Mouse (Mus musculus) limb, embryonic 12.5 days (tissue): ENCODE measurements at regions not wholly inside any gene's neighbourhood (a gene's known extent, or its start where the extent isn't known, plus 50 kb on each side); places are given as distances from the start of the nearest gene placed in this dataset.

ENCODE experiments used
- ATAC-seq: fragments of 200-750 bp; cut with Nextera tagmentation; 2 replicates; pipeline ENCODE4 v1.8.0; 2017; ENCODE audit warnings: low read depth, moderate TSS enrichment; ENCODE audit not compliant: insufficient number of reproducible peaks, insufficient read depth, low FRiP score, low TSS enrichment
- H3K27ac ChIP-seq: fragments of 300-500 bp; sonication (generic); 2 replicates; pipeline ENCODE4 v1.5.1; 2016; ENCODE audit warnings: mild to moderate bottlenecking, moderate library complexity
- H3K27me3 ChIP-seq: fragments of 300-500 bp; sonication (generic); 2 replicates; pipeline ENCODE4 v1.6.1; 2016; ENCODE audit warnings: mild to moderate bottlenecking, moderate library complexity
- H3K36me3 ChIP-seq: fragments of 300-500 bp; sonication (generic); 2 replicates; pipeline ENCODE4 v1.6.1; 2016; ENCODE audit warnings: mild to moderate bottlenecking, moderate library complexity
- H3K4me1 ChIP-seq: fragments of 300-500 bp; sonication (generic); replicated peaks from 2 replicates; pipeline ENCODE4 v1.6.1; 2016
- H3K4me2 ChIP-seq: fragments of 300-500 bp; sonication (generic); 2 replicates; pipeline ENCODE4 v1.6.1; 2016; ENCODE audit warnings: mild to moderate bottlenecking, moderate library complexity
- H3K4me3 ChIP-seq: fragments of 300-500 bp; sonication (generic); replicated peaks from 2 replicates; pipeline ENCODE4 v1.5.1; 2016; ENCODE audit warnings: mild to moderate bottlenecking
- H3K9ac ChIP-seq: fragments of 300-500 bp; sonication (generic); replicated peaks from 2 replicates; pipeline ENCODE4 v1.6.1; 2016; ENCODE audit warnings: mild to moderate bottlenecking, moderate library complexity
- H3K9me3 ChIP-seq: fragments of 300-500 bp; sonication (generic); 2 replicates; pipeline ENCODE4 v1.6.1; 2016; ENCODE audit warnings: mild to moderate bottlenecking, moderate library complexity
- WGBS: fragments of 180-500 bp; shearing (Covaris S2); methylation state at CpG from one replicate; pipeline ENCODE4 v1.1.7; 2016; 5-methylcytosine and 5-hydroxymethylcytosine counted together

- Histone ChIP-seq H3K27ac (no peak overlapping the region), H3K4me2 (peak overlapping the region; percentile 26; the same call in 1 of the 2 replicates), H3K27me3 (no peaks in the 10 kb centered on the region), H3K9ac (no peak overlapping the region), H3K9me3 (no peaks in the 10 kb centered on the region), H3K4me1 (no peaks in the 10 kb centered on the region), H3K36me3 (no peaks in the 10 kb centered on the region), H3K4me3 (no peak overlapping the region)
- peak; percentile 73 for ATAC-seq
- WGBS = 9% methylated on average over 11 of the region's 11 CpGs
These were observed 57.0 kb upstream of the Siglech start for GRCm38 (mm10) chr7:55710872-55711558.
